Mouse (Mus musculus): Measurements from ENCODE around the gene Slc4a4.

Slc4a4 gene

DNA sequence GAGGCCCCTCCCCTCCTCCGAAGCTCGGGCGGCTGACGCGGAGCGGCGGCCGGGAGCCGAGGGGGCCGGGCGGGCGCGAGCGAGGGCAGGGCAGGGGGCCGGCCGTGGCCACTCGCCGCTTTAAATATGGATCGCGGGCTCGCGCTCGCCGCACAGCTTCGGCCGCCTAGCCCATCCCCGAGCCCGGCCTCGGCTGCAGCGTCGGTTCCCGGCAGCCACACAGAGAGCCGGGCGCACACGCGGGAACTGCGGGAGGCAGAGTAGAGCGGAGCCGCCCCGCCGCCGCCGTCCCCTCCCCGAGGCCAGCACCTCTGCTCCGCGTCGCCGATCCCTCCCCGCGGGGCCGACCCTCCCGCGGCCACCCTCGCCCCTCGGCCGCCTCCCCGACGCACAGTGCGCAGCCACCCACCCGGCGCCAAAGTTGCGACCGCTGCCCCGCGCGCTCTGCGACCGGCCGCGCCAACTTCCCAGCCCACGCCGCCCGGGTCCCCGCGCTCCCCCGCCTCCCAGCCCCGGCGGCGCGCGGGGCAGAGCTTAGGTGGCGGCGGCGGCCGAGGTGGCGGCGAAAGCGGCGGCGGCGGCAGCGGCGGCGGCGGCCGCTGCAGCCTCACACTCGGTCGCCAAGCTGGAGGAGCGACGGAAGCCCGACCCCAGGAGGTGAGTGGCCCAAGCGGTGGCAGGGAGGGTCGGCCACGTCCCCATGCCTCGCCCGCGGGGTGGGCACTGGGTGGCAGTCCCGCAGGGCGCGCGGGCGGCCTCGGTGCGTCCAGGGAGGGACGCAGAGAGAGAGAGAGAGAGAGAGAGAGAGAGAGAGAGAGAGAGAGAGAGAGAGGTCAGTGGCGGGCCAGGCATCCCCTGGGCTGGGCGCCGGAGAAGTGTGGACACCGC is at the start of gene Slc4a4:
Slc4a4 (plus strand) TSS at position 151 of the 888 bp plus-strand sequence.
- POLR2A ChIA-PET, result interaction anchor here in 3 of 4 experiments (0.5 to 0.7 kb wide), 4 partner anchors 11 to 1479 kb away, joined by 3 to 4 read pairs (median 3); no protein-coding TSS in a partner anchor
- CTCF ChIA-PET, result interaction anchor here in 2 of 4 experiments (0.6 to 1.4 kb wide), 2 partner anchors 25 to 322 kb away, joined by 4 to 6 read pairs; no protein-coding TSS in a partner anchor

DNA sequence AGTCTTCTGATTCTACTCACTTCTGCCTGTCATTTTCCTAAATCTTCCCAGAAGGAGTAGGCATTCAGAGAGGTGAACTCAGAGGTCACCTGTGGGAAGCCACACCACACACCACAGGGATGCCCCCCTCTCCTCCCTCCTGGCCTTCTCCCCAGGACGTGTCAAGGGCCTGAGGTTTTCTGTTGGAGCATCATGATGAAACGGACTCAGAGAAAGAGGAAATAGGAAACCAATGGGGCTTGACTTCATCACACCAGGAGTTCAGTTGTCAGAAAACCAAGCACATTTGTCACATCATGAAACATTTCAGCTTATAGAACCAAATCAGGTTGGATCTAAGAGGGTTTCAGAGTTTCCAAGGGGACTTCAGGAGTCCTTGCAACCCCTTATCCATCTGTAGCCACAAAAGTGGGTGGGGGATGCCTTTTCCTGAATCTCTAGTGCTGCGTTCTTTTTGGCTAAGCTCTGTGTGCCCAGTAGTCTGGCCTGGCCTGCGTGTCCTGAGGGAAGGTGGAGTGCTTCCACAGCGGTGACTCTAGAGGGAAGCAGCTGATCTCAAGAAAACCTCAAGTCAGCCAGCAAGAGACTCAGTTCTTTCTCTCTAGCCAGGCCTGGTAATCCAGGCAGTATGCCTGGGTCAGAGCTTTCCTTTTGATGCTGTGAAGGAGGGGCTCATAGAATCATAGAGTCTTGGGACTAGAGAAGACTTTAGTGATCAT is 46.4 kb upstream of the Slc4a4 start:
- CTCF ChIA-PET, result no interaction called here
- POLR2A ChIA-PET, result no interaction called here

DNA sequence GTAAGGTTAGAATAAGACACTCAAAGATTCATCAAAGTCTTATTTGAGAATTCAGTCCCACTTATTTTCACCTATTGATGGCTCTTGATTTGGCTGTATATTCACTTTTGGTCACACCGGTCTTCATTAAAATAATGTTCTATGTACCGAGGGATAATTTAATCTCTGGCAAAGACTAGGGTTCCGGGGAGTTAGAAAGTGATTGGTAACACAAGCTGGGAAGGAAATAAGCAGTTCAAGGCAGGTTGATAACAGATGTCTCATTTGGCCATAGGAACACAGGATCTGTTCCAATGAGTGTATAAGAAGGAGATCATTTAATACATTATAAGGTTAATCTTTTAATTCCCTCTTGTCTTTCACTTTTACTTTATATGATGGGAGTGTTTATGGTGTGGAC is 29.3 kb upstream of the Slc4a4 start:
- ChIA-PET CTCF (no interaction called here), POLR2A (no interaction called here)

DNA sequence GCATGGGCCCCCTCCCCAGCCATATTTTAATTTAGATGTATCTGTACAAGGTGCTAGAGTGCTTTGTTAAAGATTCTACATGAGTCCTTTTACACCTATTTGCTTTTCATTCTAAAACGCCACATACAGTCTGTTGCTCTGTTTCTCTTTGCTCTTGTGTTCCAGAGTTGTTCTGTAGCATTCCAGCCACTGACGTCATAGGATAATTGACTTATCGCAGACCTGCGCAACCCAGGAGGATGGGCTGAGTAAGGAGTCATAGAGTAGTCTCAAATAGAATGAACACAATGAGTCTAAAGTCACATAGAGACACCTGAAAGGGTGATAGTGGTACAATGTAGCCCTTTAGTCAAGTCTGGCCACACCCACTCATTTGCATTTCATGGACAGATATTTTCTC is 28.8 kb upstream of the Slc4a4 start:
- ChIA-PET CTCF (no interaction called here), POLR2A (no interaction called here)

DNA sequence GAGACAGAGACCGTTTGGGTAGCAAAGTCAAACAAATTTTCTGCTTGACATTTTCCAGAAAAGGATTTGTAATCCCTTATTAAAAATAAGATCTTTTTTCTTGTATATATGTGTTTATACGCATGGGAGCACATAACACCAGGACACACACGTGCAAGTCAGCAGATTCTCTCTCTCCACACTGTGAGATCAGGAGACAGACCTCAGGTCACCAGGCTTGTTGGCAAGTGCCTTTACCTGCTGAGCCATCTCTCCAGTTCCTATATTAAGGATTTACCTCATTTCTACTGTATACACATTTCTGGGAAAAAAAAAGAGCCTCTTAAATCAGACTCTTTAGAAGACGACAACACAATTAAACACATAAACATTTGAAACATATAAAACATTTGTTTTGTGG is 28.4 kb upstream of the Slc4a4 start:
- ChIA-PET CTCF (no interaction called here), POLR2A (no interaction called here)

DNA sequence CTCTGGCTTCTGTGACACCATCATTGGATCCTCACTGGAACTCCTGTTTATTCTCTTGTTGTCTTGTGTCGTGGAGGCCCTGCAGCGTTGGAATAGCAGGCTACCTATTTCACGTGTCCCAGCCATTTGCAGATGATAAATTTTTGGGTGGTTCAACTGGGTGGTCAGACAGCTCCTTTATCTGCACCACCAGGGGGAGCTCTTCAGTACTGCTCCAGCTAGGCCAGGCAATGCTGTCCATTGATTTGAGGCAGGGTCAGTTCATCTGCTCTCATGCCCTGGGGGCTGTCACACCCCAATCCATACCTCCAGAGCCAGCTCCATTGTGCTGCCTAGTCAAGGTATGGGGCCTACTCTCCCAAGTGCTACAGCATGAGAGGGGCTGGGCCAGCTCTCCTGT is 24.5 kb upstream of the Slc4a4 start:
- POLR2A ChIA-PET, result interaction anchor here in 1 of 4 experiments (1.1 kb wide), 1 partner anchor 98 kb away, joined by 3 read pairs; the partner anchor contains the start of gene Dck
- CTCF ChIA-PET, result interaction anchor here in 3 of 4 experiments (0.5 to 1.8 kb wide), 20 partner anchors 11 to 527 kb away, joined by 3 to 10 read pairs (median 3); partner anchors contain the start of gene Slc4a4 (in 1 of the 3)

DNA sequence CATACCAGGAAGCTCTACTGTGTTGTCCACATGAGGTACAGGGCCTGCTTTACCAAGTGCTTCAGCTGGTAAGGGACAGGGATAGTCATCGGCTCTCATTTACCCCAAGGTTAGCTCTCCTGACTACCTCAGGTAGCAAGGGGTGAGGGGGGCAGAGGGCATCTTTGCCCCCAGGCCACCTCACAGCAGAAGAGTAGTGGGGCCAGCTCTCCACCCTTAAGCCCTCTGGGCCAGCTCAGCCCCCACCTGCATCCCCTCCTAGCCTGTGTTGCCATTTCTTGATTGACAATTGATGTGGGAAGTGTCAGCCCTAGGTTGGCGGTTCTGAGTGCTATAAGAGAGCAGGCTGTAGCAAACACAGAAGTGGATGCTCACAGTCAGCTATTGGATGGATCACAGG is 23.8 kb upstream of the Slc4a4 start:
- ChIA-PET CTCF (interaction anchor here in 3 of 4 experiments (0.6 to 1.8 kb wide), 17 partner anchors 11 to 751 kb away, joined by 3 to 10 read pairs (median 3); partner anchors contain the start of gene Slc4a4 (in 1 of the 3)), POLR2A (interaction anchor here in 2 of 4 experiments (0.6 to 1.1 kb wide), 2 partner anchors 98 to 213 kb away, joined by 3 to 4 read pairs; partner anchors contain the start of gene Dck (in 1 of the 2))

DNA sequence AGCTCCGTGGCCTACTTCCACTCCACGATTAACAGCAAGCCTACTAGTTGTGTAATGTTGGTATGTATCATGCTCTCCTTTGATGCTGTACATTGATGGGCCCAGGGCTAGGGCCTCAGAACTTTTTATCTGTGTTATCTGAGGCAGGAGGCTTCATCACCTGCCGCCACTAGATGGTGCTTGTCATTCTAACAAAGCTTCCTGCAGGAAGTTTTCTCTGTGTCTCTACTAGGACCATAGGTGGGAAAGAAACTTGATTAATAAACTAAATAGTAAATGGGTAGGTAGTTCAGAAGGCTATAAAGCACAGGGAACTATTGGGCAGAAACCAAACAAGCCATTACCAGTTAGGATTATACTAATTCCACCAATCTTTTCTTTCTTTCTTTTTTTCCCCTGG is 2.5 kb upstream of the Slc4a4 start:
- CTCF ChIA-PET, result interaction anchor here in 3 of 4 experiments (0.6 to 1.4 kb wide), 7 partner anchors 11 to 616 kb away, joined by 3 to 5 read pairs (median 3); no protein-coding TSS in a partner anchor
- POLR2A ChIA-PET, result no interaction called here

DNA sequence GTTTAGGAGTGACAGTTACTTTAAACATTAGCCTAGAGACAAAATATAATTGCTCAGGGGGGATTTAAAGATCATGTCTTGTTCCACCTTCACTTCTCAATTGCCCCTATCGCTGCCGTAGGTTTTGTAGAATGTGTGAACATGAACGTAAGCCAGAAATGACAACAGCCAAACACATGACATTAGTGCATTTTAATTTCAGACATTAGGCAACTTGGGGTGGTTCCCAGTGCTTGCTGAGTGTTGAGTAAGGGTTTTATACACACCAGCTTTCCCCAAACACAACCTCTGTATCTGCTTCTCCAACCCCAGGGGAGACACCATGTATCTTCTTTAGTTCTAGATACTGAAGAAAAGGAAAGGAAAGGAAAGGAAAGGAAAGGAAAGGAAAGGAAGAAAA is 1.1 kb upstream of the Slc4a4 start:
- CTCF ChIA-PET, result interaction anchor here in 3 of 4 experiments (0.6 to 0.7 kb wide), 4 partner anchors 38 to 1253 kb away, joined by 3 to 7 read pairs (median 3); no protein-coding TSS in a partner anchor
- POLR2A ChIA-PET, result interaction anchor here in 1 of 4 experiments (1.2 kb wide), 1 partner anchor 121 kb away, joined by 4 read pairs; the partner anchor contains the start of gene Dck

DNA sequence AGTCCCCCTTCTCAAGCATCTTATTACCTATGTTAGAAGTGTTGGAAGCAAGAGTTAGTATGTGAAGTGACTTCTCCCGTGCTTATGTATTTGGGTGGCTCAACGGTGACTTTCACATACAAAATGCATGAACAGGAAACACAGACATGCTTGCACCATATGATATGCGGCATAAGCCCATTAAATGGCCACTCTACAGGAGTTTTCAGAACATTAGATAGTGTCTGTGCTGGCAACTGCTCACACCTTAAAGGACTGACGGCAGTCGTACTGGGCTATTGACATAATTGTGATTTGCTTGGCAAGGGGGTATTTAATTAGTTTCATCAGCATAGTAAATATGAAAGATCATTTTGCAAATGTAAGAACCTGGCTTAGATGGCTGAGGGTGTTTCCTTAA is 674 bp upstream of the Slc4a4 start:
- ChIA-PET CTCF (interaction anchor here in 2 of 4 experiments (0.6 to 1.4 kb wide), 2 partner anchors 24 to 37 kb away, joined by 6 to 7 read pairs; no protein-coding TSS in a partner anchor), POLR2A (no interaction called here)

DNA sequence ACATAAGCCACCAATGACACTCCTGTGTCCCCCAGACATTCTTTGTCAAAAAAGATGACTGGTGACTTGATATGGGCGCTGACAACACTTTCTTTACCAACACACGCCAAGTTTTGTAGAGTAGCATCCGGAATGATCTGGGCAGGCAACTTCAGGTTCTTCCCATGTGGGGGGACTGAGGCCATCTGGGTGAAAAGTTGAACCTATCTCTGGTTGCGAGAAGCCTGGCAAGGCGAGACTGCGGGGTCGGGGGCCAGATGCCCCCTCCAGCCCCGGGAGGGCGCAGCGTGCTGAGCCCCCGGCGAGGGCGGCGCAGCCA is 310 bp upstream of the Slc4a4 start:
- CTCF ChIA-PET, result interaction anchor here in 1 of 4 experiments (1.4 kb wide), 1 partner anchor 24 kb away, joined by 6 read pairs; no protein-coding TSS in a partner anchor
- POLR2A ChIA-PET, result no interaction called here

DNA sequence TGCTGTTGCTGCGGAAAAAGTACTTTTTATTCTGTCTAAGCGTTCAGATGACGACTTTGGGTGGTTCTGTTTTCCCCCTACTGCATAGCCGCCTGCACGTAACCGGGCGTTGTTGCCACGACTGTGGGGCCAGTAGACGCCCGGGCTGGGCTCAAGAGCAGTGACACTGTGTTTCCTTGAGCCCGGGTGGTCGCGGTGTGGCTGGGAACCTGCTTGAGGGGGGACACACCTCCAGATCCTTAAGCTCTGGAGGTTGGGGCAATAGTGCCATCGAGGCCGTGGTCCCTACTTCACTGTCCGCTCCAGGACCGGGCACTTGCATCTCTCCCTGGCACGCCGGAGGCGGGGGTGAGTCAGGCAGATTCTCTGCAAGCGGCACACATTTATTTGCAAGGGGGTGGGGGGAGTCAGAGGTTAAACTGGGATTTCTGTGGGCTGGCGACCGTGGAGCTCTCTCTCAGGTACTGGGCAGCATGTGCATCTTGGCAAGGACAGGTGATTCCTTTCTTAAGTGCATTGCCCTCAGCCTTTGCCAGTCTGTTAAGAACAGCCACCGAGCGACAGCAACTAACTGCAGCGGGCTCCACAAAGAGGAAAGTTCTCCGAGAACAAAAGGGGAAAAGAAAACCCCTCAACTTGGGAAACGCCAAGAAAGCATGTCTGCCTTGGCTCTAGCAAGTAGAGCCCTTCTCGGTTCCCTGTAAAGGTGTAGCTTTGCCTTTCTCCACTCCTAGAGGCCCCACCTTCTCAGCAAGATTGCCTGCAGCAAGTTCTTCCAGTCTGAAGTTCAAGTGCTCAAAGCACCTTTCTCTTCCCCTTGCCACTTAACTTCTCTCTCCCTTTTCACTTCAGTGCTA is 1.2 kb downstream of the Slc4a4 start:
- ChIA-PET CTCF (interaction anchor here in 1 of 4 experiments (0.6 kb wide), 1 partner anchor 323 kb away, joined by 4 read pairs; no protein-coding TSS in a partner anchor), POLR2A (interaction anchor here in 2 of 4 experiments (0.5 to 0.7 kb wide), 2 partner anchors 123 to 1478 kb away, joined by 3 to 4 read pairs; partner anchors contain the start of gene Dck (in 1 of the 2))

DNA sequence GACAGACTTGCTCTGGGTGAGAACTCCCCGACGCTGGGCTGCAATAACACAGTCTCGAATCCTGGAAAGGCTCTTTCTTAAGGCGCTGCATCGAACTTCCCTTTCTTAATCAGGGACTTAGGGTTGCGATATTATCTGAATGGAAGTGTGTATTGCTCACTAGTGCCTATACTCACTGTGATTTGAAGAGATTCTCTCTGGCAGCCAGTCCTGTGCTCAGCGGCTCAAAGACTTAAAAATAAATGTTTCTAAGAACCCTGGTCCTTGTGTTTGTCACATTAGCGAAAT is 1.7 kb downstream of the Slc4a4 start:
- CTCF ChIA-PET, result no interaction called here
- POLR2A ChIA-PET, result interaction anchor here in 1 of 4 experiments (0.7 kb wide), 1 partner anchor 124 kb away, joined by 3 read pairs; the partner anchor contains the start of gene Dck

DNA sequence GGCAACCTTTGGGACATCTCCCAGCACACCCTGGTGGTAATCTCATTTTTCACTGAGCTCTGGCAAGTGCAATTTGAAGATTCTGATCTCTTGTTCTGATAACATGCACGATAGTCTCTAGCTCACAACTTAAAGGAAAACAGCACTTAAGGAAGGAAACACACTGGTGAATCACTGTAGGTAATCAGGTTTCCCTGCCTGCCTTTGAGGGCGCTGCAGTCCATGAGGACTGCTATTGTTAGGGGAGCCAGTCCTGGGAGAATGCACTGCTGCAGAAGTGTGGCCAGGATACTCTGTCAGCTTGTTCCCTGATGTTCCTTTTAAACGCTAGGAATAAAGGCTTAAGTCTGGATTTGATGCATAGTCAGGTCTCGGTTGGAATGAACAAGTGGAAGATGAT is 2.7 kb downstream of the Slc4a4 start:
- CTCF ChIA-PET, result no interaction called here
- POLR2A ChIA-PET, result no interaction called here

DNA sequence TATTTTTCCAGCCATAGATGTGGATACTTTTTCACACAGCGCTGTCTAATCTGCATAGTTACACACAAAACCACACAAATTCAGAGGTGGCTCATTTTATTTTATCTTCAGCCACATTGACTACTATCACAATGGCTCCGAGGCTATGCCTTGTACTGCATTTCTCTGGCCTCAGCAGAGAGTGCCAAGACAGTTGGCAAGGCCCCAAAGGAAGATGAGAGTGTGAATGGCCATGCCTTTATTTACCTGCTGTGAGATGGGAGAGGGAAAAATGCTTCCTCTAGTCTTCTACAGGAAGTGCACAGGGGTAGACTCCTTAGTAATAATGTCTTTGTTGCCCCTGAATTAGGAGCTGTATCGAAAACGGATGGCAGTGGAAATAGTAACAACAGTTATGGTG is 3.5 kb downstream of the Slc4a4 start:
- ChIA-PET POLR2A (no interaction called here), CTCF (no interaction called here)

DNA sequence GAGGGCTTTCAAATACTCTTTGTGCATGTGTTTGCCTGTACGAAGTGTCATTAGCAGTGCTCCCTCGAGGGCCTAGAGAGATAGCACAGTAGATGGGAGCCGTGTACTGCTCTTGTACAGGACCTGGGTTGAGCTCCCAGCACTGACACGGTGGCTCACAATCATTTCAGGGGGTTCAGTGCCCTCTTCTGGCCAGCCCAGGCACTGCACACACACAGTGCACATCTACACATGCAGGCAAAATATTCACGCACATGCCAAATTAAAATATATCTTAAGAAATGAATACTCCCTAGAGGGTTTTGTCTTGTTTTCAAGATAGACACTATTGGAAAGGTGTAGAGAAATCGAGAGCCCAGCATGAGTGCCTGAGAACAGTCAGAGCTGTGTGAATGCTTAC is 10.0 kb downstream of the Slc4a4 start:
- ChIA-PET CTCF (interaction anchor here (0.8 to 1.4 kb wide), 6 partner anchors 12 to 105 kb away, joined by 3 to 9 read pairs (median 3); no protein-coding TSS in a partner anchor), POLR2A (no interaction called here)

DNA sequence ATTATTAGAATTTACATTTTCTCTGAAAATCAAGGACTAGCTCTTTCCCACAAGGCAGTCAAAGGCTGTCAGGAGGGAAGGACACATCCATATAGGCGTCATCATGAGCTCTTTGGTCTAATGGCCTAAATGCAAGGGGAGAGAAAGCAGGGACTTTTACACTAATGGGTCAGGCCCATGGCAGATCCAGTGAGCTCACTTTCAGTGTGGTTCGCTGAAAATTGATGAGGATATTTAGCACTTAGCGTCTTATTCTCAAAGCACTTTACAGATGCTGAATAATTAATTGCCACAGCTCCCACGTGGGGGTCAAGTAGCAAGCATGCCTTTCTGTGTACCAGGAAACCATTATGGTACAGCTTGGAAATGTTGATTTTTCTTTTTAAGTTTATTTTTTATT is 16.5 kb downstream of the Slc4a4 start:
- CTCF ChIA-PET, result interaction anchor here in 1 of 4 experiments (0.7 to 1.3 kb wide), 2 partner anchors 41 to 541 kb away, joined by 3 read pairs; no protein-coding TSS in a partner anchor
- POLR2A ChIA-PET, result interaction anchor here in 1 of 4 experiments (1.1 kb wide), 1 partner anchor 8 kb away, joined by 3 read pairs; no protein-coding TSS in a partner anchor

DNA sequence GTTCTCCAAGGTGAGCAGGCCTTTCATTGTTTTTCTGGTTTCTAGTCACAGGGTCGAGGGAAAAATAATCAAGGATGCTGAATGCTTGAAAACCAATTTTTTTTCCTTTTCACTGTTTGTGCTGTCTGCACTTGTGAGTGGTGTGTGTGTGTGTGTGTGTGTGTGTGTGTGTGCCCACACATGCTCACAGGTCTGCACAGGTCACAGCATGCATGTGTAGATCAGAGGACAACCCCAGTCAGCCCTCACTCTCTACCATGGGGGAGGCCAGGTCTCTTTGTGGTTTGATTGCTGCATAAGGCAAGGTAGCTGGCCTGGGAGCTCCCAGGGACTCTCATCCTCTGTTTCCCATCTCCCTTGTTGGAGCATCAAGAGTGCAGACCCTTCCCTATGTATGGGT is 16.9 kb downstream of the Slc4a4 start:
- ChIA-PET POLR2A (interaction anchor here in 1 of 4 experiments (1.1 kb wide), 1 partner anchor 8 kb away, joined by 3 read pairs; no protein-coding TSS in a partner anchor), CTCF (interaction anchor here in 1 of 4 experiments (0.7 kb wide), 1 partner anchor 41 kb away, joined by 3 read pairs; no protein-coding TSS in a partner anchor)

DNA sequence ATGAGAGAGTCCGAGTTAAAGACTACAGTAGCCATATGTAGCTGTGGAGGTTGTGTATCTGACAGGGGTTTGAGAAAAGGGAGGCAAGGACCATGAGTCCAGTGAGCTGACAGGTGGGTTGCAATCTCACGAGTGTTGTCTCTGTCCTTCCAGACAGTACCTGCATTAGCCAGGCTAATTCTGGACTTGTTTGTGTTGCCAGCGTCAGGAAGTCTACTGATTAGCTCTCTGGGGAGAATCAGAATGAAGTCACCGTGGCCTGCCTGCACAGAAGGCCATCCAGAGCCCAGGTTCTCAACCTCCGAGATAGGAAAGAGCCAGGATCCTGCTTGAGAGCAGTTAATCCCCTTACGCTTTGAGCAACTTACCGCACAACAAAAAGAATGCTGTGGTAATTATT is 18.2 kb downstream of the Slc4a4 start:
- POLR2A ChIA-PET, result no interaction called here
- CTCF ChIA-PET, result no interaction called here
